Mouse (Mus musculus) stomach, postnatal 0 days (tissue): ENCODE measurements around the gene Khdc4.

Experiments used
- CTCF ChIP-seq: IDR thresholded peaks from 2 replicates; pipeline ENCODE4 v1.5.1; 2016; ENCODE audit warnings: antibody characterized with exemption, low read depth, mild to moderate bottlenecking, moderate library complexity
- EP300 ChIP-seq: optimal IDR thresholded peaks from 2 replicates; pipeline ENCODE3; 2016; ENCODE audit warnings: antibody characterized with exemption

DNA sequence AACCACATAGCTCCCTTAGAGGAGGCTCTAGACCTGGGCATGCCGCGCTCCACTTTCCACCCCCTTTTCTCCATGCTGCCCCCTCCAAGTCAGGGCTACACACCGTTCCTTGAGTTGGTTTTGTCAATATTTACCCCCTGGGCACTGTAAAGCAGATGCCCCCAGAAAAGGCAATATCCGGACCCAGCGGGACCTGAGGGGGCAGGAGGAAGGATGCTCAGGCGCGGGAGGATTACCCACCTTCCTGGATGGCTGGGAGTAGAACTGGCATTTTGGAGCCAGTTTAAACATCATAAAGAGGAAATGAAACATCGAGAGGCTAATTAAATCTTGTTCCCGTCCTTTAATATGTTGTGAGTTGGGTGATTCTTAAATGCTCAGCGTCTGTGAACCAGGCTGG, 36.4 kb upstream of the Khdc4 start:
- TF ChIP-seq CTCF: no peak
- TF ChIP-seq EP300: no peak
